Mouse (Mus musculus): ENCODE measurements around the gene Inf2. TPM values are rescaled to one million over a fixed set of nuclear protein-coding genes. Genes with fewer than 3 reads are reported as not detected.

Gene Inf2
- polyA plus RNA-seq, 1 experiment, result 569 TPM

GRCm38 (mm10) chr12:112604022-112604421 is 15.4 kb downstream of the Inf2 start:
- peaks cover 92% of the 10 kb centered on the region for H3K4me1 ChIP-seq
- H3K27me3 ChIP-seq (replicated peaks), result no peaks in the 10 kb centered on the region
- H3K36me3 ChIP-seq (replicated peaks; ENCODE audit: low read length), result peaks cover 91% of the 10 kb centered on the region
- H3K4me3 ChIP-seq (replicated peaks), result no peak overlapping the region
- no peaks in the 10 kb centered on the region for H3K9me3 ChIP-seq
- TF ChIP-seq GATA1 (IDR thresholded peaks at IDR 0.05; ENCODE audit: borderline replicate concordance, low read length) (no peak), FLI1 (IDR thresholded peaks at IDR 0.05; ENCODE audit: low read length) (no peak)

- peaks cover 95% of the 10 kb centered on the region for H3K36me3 ChIP-seq (replicated peaks; ENCODE audit: low read length)
- H3K4me1 ChIP-seq, result peaks cover 92% of the 10 kb centered on the region
- peak overlapping the region; percentile 71 for H3K4me3 ChIP-seq (replicated peaks)
- H3K27me3 ChIP-seq (replicated peaks), result no peaks in the 10 kb centered on the region
- no peak for TF ChIP-seq GATA1 (IDR thresholded peaks at IDR 0.05; ENCODE audit: borderline replicate concordance, low read length)
- TF ChIP-seq FLI1 (IDR thresholded peaks at IDR 0.05; ENCODE audit: low read length), result no peak
- H3K9me3 ChIP-seq, result no peaks in the 10 kb centered on the region
Observed at GRCm38 (mm10) chr12:112604709-112605649, 16.4 kb downstream of the Inf2 start.

GRCm38 (mm10) chr12:112605766-112606165 is 17.2 kb downstream of the Inf2 start:
- peaks cover 95% of the 10 kb centered on the region for H3K36me3 ChIP-seq (replicated peaks; ENCODE audit: low read length)
- H3K4me1 ChIP-seq, result peaks cover 92% of the 10 kb centered on the region
- no peak overlapping the region for H3K4me3 ChIP-seq (replicated peaks)
- no peaks in the 10 kb centered on the region for H3K27me3 ChIP-seq (replicated peaks)
- TF ChIP-seq FLI1 (IDR thresholded peaks at IDR 0.05; ENCODE audit: low read length), result no peak
- TF ChIP-seq GATA1 (IDR thresholded peaks at IDR 0.05; ENCODE audit: borderline replicate concordance, low read length), result no peak
- H3K9me3 ChIP-seq, result no peaks in the 10 kb centered on the region

- TF ChIP-seq GATA1 (IDR thresholded peaks at IDR 0.05; ENCODE audit: borderline replicate concordance, low read length), result no peak
- TF ChIP-seq FLI1 (IDR thresholded peaks at IDR 0.05; ENCODE audit: low read length), result no peak
- Histone ChIP-seq H3K4me3 (replicated peaks) (no peak overlapping the region), H3K4me1 (peaks cover 92% of the 10 kb centered on the region), H3K36me3 (replicated peaks; ENCODE audit: low read length) (peaks cover 95% of the 10 kb centered on the region), H3K9me3 (no peaks in the 10 kb centered on the region), H3K27me3 (replicated peaks) (no peaks in the 10 kb centered on the region)
Observed at GRCm38 (mm10) chr12:112606998-112607397, 18.4 kb downstream of the Inf2 start.

GRCm38 (mm10) chr12:112609031-112609430 is 20.4 kb downstream of the Inf2 start:
- Histone ChIP-seq H3K27me3 (replicated peaks) (no peaks in the 10 kb centered on the region), H3K4me1 (peaks cover 92% of the 10 kb centered on the region), H3K4me3 (replicated peaks) (no peak overlapping the region), H3K9me3 (no peaks in the 10 kb centered on the region), H3K36me3 (replicated peaks; ENCODE audit: low read length) (peaks cover 95% of the 10 kb centered on the region)
- no peak for TF ChIP-seq GATA1 (IDR thresholded peaks at IDR 0.05; ENCODE audit: borderline replicate concordance, low read length)
- no peak for TF ChIP-seq FLI1 (IDR thresholded peaks at IDR 0.05; ENCODE audit: low read length)

GRCm38 (mm10) chr12:112616668-112617067 is 28.1 kb downstream of the Inf2 start:
- Histone ChIP-seq H3K27me3 (replicated peaks) (peaks cover 28% of the 10 kb centered on the region), H3K9me3 (no peaks in the 10 kb centered on the region), H3K4me1 (peaks cover 100% of the 10 kb centered on the region), H3K36me3 (replicated peaks; ENCODE audit: low read length) (peaks cover 50% of the 10 kb centered on the region), H3K4me3 (replicated peaks) (peak overlapping the region; percentile 35)
- TF ChIP-seq FLI1 (IDR thresholded peaks at IDR 0.05; ENCODE audit: low read length), result no peak
- no peak for TF ChIP-seq GATA1 (IDR thresholded peaks at IDR 0.05; ENCODE audit: borderline replicate concordance, low read length)

GRCm38 (mm10) chr12:112617184-112617583 is 28.6 kb downstream of the Inf2 start:
- Histone ChIP-seq H3K4me3 (replicated peaks) (no peak overlapping the region), H3K27me3 (replicated peaks) (peaks cover 28% of the 10 kb centered on the region), H3K4me1 (peaks cover 100% of the 10 kb centered on the region), H3K36me3 (replicated peaks; ENCODE audit: low read length) (peaks cover 45% of the 10 kb centered on the region), H3K9me3 (no peaks in the 10 kb centered on the region)
- TF ChIP-seq FLI1 (IDR thresholded peaks at IDR 0.05; ENCODE audit: low read length) (no peak), GATA1 (IDR thresholded peaks at IDR 0.05; ENCODE audit: borderline replicate concordance, low read length) (no peak)

GRCm38 (mm10) chr12:112617898-112618380 is 29.4 kb downstream of the Inf2 start:
- H3K4me3 ChIP-seq (replicated peaks), result peak overlapping the region; percentile 83
- TF ChIP-seq GATA1 (IDR thresholded peaks at IDR 0.05; ENCODE audit: borderline replicate concordance, low read length), result no peak
- H3K4me1 ChIP-seq, result peaks cover 100% of the 10 kb centered on the region
- H3K36me3 ChIP-seq (replicated peaks; ENCODE audit: low read length), result peaks cover 37% of the 10 kb centered on the region
- peaks cover 36% of the 10 kb centered on the region for H3K27me3 ChIP-seq (replicated peaks)
- no peaks in the 10 kb centered on the region for H3K9me3 ChIP-seq

- peaks cover 25% of the 10 kb centered on the region for H3K36me3 ChIP-seq (replicated peaks; ENCODE audit: low read length)
- H3K9me3 ChIP-seq, result no peaks in the 10 kb centered on the region
- H3K27me3 ChIP-seq (replicated peaks), result peaks cover 40% of the 10 kb centered on the region
- TF ChIP-seq GATA1 (IDR thresholded peaks at IDR 0.05; ENCODE audit: borderline replicate concordance, low read length) (no peak), FLI1 (IDR thresholded peaks at IDR 0.05; ENCODE audit: low read length) (no peak)
- H3K4me1 ChIP-seq, result peaks cover 100% of the 10 kb centered on the region
- H3K4me3 ChIP-seq (replicated peaks), result peak overlapping the region; percentile 94
Observed at GRCm38 (mm10) chr12:112618981-112619685, 30.5 kb downstream of the Inf2 start.

Data from megakaryocyte, embryonic 14.5 days (primary cell).